Mouse (Mus musculus) frontal cortex, postnatal 25 days (tissue): ENCODE data around the gene Serhl.
"Not testable (repeated sequence)": the region's sequence is repeated elsewhere in the genome, so short reads cannot be mapped to it uniquely, and the experiment has no call there.

Experiments
- DNase-seq, 2 experiments: peaks; one replicate each; pipeline ENCODE4 v3.0.0; 2022; ENCODE audit warnings: low spot score in 2 of 2

Gene Serhl

GRCm38 (mm10) chr15:83126582-83126981 lies 37.3 kb downstream of the Serhl start:
- DNase-seq: no peak

GRCm38 (mm10) chr15:83127037-83127436 lies 37.7 kb downstream of the Serhl start:
- not testable (repeated sequence) for DNase-seq

GRCm38 (mm10) chr15:83129530-83130231 lies 40.4 kb downstream of the Serhl start:
- no peak for DNase-seq

- no peak for DNase-seq
These were observed 45.4 kb downstream of the Serhl start for GRCm38 (mm10) chr15:83134671-83135070.

GRCm38 (mm10) chr15:83135654-83136053 lies 46.3 kb downstream of the Serhl start:
- DNase-seq: no peak

GRCm38 (mm10) chr15:83142861-83143260 lies 53.6 kb downstream of the Serhl start:
- no peak for DNase-seq

- DNase-seq: no peak
These were observed 56.2 kb downstream of the Serhl start for GRCm38 (mm10) chr15:83145541-83145940.

GRCm38 (mm10) chr15:83148395-83148794 lies 59.1 kb downstream of the Serhl start:
- DNase-seq: no peak

GRCm38 (mm10) chr15:83148801-83149195 lies 59.5 kb downstream of the Serhl start:
- peak in 1 of 2 experiments; percentile 26 for DNase-seq

- DNase-seq: peak; percentile 98 to 99
These were observed 60.1 kb downstream of the Serhl start, which contains the start of gene Poldip3 for GRCm38 (mm10) chr15:83149196-83150072. Gene Poldip3, minus strand, starts transcription at chr15:83149384.

GRCm38 (mm10) chr15:83150073-83150442 lies 60.8 kb downstream of the Serhl start:
- DNase-seq: no peak

GRCm38 (mm10) chr15:83150694-83151093 lies 61.4 kb downstream of the Serhl start:
- no peak for DNase-seq

GRCm38 (mm10) chr15:83154309-83154708 lies 65.0 kb downstream of the Serhl start:
- DNase-seq: no peak

- no peak for DNase-seq
These were observed 66.5 kb downstream of the Serhl start for GRCm38 (mm10) chr15:83155672-83156419.

- DNase-seq: no peak
These were observed 67.8 kb downstream of the Serhl start for GRCm38 (mm10) chr15:83156929-83157666.

GRCm38 (mm10) chr15:83157667-83158064 lies 68.4 kb downstream of the Serhl start:
- no peak for DNase-seq

GRCm38 (mm10) chr15:83158587-83159160 lies 69.4 kb downstream of the Serhl start:
- DNase-seq: no peak

GRCm38 (mm10) chr15:83159823-83160222 lies 70.5 kb downstream of the Serhl start:
- no peak for DNase-seq

- no peak for DNase-seq
These were observed 71.3 kb downstream of the Serhl start for GRCm38 (mm10) chr15:83160561-83160960.

- no peak for DNase-seq
These were observed 71.9 kb downstream of the Serhl start for GRCm38 (mm10) chr15:83161062-83161748.
